Mouse (Mus musculus): ENCODE measurements around the gene Sytl3. TPM values are rescaled to one million over a fixed set of nuclear protein-coding genes. Genes with fewer than 3 reads are reported as not detected.
"Not testable (repeated sequence)": the region's sequence is repeated elsewhere in the genome, so short reads cannot be mapped to it uniquely, and the experiment has no call there.

The Sytl3 gene
- 0.37 TPM in 1 of 2 replicates, not detected in the other for polyA plus RNA-seq (2012; ENCODE audit: insufficient read depth, low replicate concordance)

- not testable (repeated sequence) for H3K36me3 ChIP-seq (replicated peaks; ENCODE audit: low read length); H3K27me3 ChIP-seq (replicated peaks); H3K9me3 ChIP-seq; H3K4me1 ChIP-seq; H3K4me3 ChIP-seq (replicated peaks)
These were observed at the start of gene Sytl3 for GRCm38 (mm10) chr17:6658801-6659200. Sytl3 (plus strand) TSS chr17:6659093.

- not testable (repeated sequence) for H3K27me3 ChIP-seq (replicated peaks); H3K36me3 ChIP-seq (replicated peaks; ENCODE audit: low read length); H3K4me1 ChIP-seq; H3K4me3 ChIP-seq (replicated peaks); H3K9me3 ChIP-seq
These were observed 45.4 kb upstream of the Sytl3 start for GRCm38 (mm10) chr17:6613524-6613923.

GRCm38 (mm10) chr17:6614316-6614715 lies 44.6 kb upstream of the Sytl3 start:
- H3K9me3 ChIP-seq; H3K4me3 ChIP-seq (replicated peaks); H3K27me3 ChIP-seq (replicated peaks); H3K36me3 ChIP-seq (replicated peaks; ENCODE audit: low read length); H3K4me1 ChIP-seq: not testable (repeated sequence)

DNA sequence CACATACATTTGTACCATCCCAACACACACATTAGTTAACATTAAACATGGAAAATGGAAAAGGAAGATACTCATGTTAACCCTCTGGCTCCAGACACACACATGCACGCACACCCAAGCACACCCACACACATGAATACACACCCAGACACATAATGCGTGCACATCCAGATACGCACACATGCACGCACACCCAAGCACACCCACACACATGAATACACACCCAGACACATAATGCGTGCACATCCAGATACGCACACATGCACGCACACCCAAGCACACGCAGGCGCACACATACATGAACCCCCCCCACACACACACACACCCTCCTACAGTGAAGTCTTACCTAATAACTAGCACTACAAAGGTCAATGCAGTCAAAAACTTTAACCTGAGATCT lies 42.2 kb upstream of the Sytl3 start:
- not testable (repeated sequence) for H3K4me3 ChIP-seq (replicated peaks); H3K9me3 ChIP-seq

GRCm38 (mm10) chr17:6617689-6618400 lies 41.0 kb upstream of the Sytl3 start:
- not testable (repeated sequence) for H3K9me3 ChIP-seq; H3K4me1 ChIP-seq; H3K27me3 ChIP-seq (replicated peaks); H3K4me3 ChIP-seq (replicated peaks); H3K36me3 ChIP-seq (replicated peaks; ENCODE audit: low read length)

More for the DNA sequence above, 42.2 kb upstream of the Sytl3 start:
- H3K4me1 ChIP-seq; H3K27me3 ChIP-seq (replicated peaks); H3K36me3 ChIP-seq (replicated peaks; ENCODE audit: low read length): not testable (repeated sequence)

DNA sequence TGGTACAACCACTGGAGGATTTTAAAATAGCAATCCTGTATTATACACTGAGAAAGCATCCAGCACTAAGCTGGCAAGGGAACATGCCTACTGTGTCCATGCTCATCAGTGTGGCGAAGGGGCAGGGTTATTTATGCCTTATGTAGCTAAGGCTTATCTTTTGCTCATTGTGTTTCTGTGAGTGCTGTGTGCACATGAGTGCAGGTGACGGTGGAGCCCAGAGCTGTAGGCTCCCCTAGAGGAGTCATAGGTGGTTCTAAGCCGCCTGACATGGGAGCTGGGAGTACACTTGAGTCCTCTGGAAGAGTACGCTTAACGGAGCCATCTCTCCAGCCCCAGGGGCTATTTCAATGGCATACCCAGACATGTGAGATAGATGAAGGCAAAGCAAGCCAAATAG lies 39.6 kb upstream of the Sytl3 start:
- not testable (repeated sequence) for H3K27me3 ChIP-seq (replicated peaks); H3K4me3 ChIP-seq (replicated peaks); H3K9me3 ChIP-seq; H3K4me1 ChIP-seq; H3K36me3 ChIP-seq (replicated peaks; ENCODE audit: low read length)

- not testable (repeated sequence) for H3K4me3 ChIP-seq (replicated peaks); H3K36me3 ChIP-seq (replicated peaks; ENCODE audit: low read length); H3K9me3 ChIP-seq; H3K27me3 ChIP-seq (replicated peaks); H3K4me1 ChIP-seq
These were observed 38.9 kb upstream of the Sytl3 start for GRCm38 (mm10) chr17:6620035-6620434.

- H3K27me3 ChIP-seq (replicated peaks); H3K4me3 ChIP-seq (replicated peaks); H3K36me3 ChIP-seq (replicated peaks; ENCODE audit: low read length); H3K9me3 ChIP-seq; H3K4me1 ChIP-seq: not testable (repeated sequence)
These were observed 38.0 kb upstream of the Sytl3 start for GRCm38 (mm10) chr17:6620730-6621451.

GRCm38 (mm10) chr17:6621976-6622375 lies 36.9 kb upstream of the Sytl3 start:
- H3K4me3 ChIP-seq (replicated peaks); H3K4me1 ChIP-seq; H3K9me3 ChIP-seq; H3K36me3 ChIP-seq (replicated peaks; ENCODE audit: low read length); H3K27me3 ChIP-seq (replicated peaks): not testable (repeated sequence)

DNA sequence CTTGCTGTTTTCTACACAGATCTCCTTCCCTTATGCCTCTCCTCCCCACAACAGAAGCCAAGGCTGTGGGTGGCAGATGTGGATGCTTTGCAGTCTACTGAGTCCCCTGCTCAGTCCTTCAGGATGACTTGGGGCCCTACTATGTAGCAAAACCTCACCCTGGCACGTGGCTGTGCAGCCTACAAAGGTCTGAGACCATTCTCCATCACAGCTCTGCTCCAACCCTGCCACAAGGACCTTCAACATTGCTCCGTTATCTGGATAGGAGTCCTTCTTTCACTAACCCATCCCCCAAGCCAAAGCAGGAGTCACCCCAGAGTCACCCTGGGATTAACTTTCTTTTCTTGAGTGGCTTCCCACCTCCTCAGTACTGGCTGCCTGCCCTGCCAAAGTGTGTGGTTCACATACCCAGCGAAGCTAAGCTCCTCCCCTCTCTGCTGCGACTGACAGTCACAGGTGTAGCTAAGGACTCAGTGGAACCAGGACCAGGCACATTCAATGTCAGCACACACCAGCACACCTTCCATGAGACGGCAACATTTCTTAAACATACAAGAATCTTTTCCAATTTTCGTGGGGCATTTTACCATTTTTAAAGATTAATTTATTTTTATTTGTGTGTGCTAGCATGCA lies 33.9 kb upstream of the Sytl3 start:
- not testable (repeated sequence) for H3K27me3 ChIP-seq (replicated peaks); H3K4me1 ChIP-seq; H3K36me3 ChIP-seq (replicated peaks; ENCODE audit: low read length); H3K4me3 ChIP-seq (replicated peaks); H3K9me3 ChIP-seq

DNA sequence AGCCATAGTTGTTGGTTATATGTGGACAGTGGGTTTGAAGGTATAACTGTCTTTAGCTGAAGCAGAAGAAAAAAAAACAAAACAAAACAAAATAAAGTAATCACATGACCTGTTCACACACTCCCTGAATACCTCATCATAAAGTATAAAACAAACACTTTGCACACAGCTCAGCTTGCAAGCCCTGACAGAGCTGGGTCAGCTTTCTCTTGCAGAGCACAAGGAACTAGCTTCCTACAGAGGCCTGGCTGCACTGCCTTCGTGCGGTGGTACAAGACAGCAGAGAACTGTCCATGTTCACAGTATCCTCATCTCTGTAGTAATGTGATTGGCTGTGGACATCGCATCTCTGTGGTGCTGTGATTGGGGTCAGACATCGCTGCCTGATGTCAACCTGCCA lies 28.5 kb upstream of the Sytl3 start:
- not testable (repeated sequence) for H3K36me3 ChIP-seq (replicated peaks; ENCODE audit: low read length); H3K4me3 ChIP-seq (replicated peaks); H3K4me1 ChIP-seq; H3K9me3 ChIP-seq; H3K27me3 ChIP-seq (replicated peaks)

DNA sequence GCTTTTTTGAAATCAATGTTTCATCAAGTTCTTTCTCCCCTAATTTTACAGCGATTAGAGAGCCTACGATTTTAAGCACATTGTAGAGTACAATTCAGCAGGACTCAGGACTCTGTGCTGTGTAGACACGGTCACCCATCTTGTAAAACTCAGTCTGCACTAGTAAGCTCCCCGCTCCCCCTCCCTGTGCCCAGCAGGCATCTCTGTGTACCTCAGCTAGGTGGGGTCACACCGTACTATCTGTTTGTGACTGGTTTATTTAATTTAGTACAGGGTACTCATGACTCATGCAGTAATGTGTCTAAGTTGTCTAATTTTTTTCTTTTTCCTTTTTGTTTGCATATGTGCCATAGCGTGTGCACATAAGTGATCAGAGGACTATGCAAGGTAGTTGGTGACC lies 26.0 kb upstream of the Sytl3 start:
- H3K9me3 ChIP-seq; H3K36me3 ChIP-seq (replicated peaks; ENCODE audit: low read length); H3K4me3 ChIP-seq (replicated peaks); H3K4me1 ChIP-seq; H3K27me3 ChIP-seq (replicated peaks): not testable (repeated sequence)

- H3K4me1 ChIP-seq; H3K4me3 ChIP-seq (replicated peaks); H3K9me3 ChIP-seq; H3K27me3 ChIP-seq (replicated peaks); H3K36me3 ChIP-seq (replicated peaks; ENCODE audit: low read length): not testable (repeated sequence)
These were observed 23.1 kb upstream of the Sytl3 start for GRCm38 (mm10) chr17:6635781-6636180.
